Mouse (Mus musculus): ENCODE results near the gene Trhde. TPM values are rescaled to one million over a fixed set of nuclear protein-coding genes. Genes with fewer than 3 reads are reported as not detected.

Trhde gene
- polyA plus RNA-seq, 2 experiments = 2.0 to 3.3 TPM

- 68% methylated on average over 3 of the region's 3 CpGs for WGBS
- ATAC-seq (ENCODE audit: low FRiP score, low read depth) (no peak), DNase-seq (ENCODE audit: low spot score) (no peak)
- no peaks in the 10 kb centered on the region for H3K36me3 ChIP-seq (ENCODE audit: control insufficient read depth, insufficient read depth, low read length)
- H3K9ac ChIP-seq (ENCODE audit: low read depth, low read length, severe bottlenecking) = no peak overlapping the region
- no peaks in the 10 kb centered on the region for H3K9me3 ChIP-seq (ENCODE audit: control insufficient read depth, low read length)
- no peak for TF ChIP-seq POLR2A (IDR thresholded peaks at IDR 0.05; ENCODE audit: borderline replicate concordance, extremely low read depth, insufficient read depth, insufficient read length)
- no peak overlapping the region for H3K27ac ChIP-seq (replicated peaks; ENCODE audit: low read depth, low read length)
- H3K4me1 ChIP-seq (ENCODE audit: control insufficient read depth, insufficient read depth, low read length) = no peaks in the 10 kb centered on the region
- H3K27me3 ChIP-seq (ENCODE audit: control insufficient read depth, insufficient read depth, low read length) = no peaks in the 10 kb centered on the region
- H3K4me3 ChIP-seq (replicated peaks; ENCODE audit: low read length) = no peak overlapping the region
- H3K4me2 ChIP-seq (replicated peaks; ENCODE audit: low read depth, low read length, severe bottlenecking) = no peak overlapping the region
Measured at GRCm38 (mm10) chr10:114593046-114593445, 209.1 kb downstream of the Trhde start.

- 56% methylated on average over 2 of the region's 2 CpGs for WGBS
- DNase-seq (ENCODE audit: low spot score) (peak; percentile 4), ATAC-seq (ENCODE audit: low FRiP score, low read depth) (no peak)
- Histone ChIP-seq H3K9ac (ENCODE audit: low read depth, low read length, severe bottlenecking) (no peak overlapping the region), H3K4me1 (ENCODE audit: control insufficient read depth, insufficient read depth, low read length) (no peaks in the 10 kb centered on the region), H3K27ac (replicated peaks; ENCODE audit: low read depth, low read length) (no peak overlapping the region), H3K4me2 (replicated peaks; ENCODE audit: low read depth, low read length, severe bottlenecking) (no peak overlapping the region), H3K4me3 (replicated peaks; ENCODE audit: low read length) (no peak overlapping the region), H3K36me3 (ENCODE audit: control insufficient read depth, insufficient read depth, low read length) (no peaks in the 10 kb centered on the region), H3K27me3 (ENCODE audit: control insufficient read depth, insufficient read depth, low read length) (no peaks in the 10 kb centered on the region), H3K9me3 (ENCODE audit: control insufficient read depth, low read length) (no peaks in the 10 kb centered on the region)
- no peak for TF ChIP-seq POLR2A (IDR thresholded peaks at IDR 0.05; ENCODE audit: borderline replicate concordance, extremely low read depth, insufficient read depth, insufficient read length)
Measured at GRCm38 (mm10) chr10:114578926-114579325, 223.2 kb downstream of the Trhde start.

GRCm38 (mm10) chr10:114567891-114568290, 234.2 kb downstream of the Trhde start:
- ATAC-seq (ENCODE audit: low FRiP score, low read depth) (no peak), DNase-seq (ENCODE audit: low spot score) (no peak)
- H3K4me3 ChIP-seq (replicated peaks; ENCODE audit: low read length) = no peak overlapping the region
- no peaks in the 10 kb centered on the region for H3K36me3 ChIP-seq (ENCODE audit: control insufficient read depth, insufficient read depth, low read length)
- no peaks in the 10 kb centered on the region for H3K9me3 ChIP-seq (ENCODE audit: control insufficient read depth, low read length)
- 88% methylated on average over 1 of the region's 1 CpGs for WGBS
- TF ChIP-seq POLR2A (IDR thresholded peaks at IDR 0.05; ENCODE audit: borderline replicate concordance, extremely low read depth, insufficient read depth, insufficient read length) = no peak
- H3K4me1 ChIP-seq (ENCODE audit: control insufficient read depth, insufficient read depth, low read length) = no peaks in the 10 kb centered on the region
- no peak overlapping the region for H3K27ac ChIP-seq (replicated peaks; ENCODE audit: low read depth, low read length)
- H3K4me2 ChIP-seq (replicated peaks; ENCODE audit: low read depth, low read length, severe bottlenecking) = no peak overlapping the region
- H3K9ac ChIP-seq (ENCODE audit: low read depth, low read length, severe bottlenecking) = no peak overlapping the region
- H3K27me3 ChIP-seq (ENCODE audit: control insufficient read depth, insufficient read depth, low read length) = no peaks in the 10 kb centered on the region

DNA sequence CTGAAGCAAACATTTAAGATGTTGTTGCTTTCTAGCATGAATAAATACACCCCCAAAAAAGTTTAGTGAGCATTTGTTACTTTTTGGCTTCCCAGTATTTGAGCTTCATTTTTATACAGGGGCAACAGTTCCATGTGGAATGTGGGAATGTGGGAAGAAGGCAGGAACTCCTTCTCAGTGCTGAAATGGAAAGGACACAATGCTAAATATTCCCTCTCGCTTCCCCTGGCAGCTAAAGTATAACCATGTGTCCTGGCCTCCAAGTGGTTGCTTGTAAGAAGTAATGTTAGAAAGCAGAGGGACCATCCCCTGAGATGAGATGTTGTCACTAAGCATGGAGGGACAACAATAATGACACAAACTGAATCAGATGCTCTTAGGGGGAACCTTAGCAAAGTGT, 292.9 kb downstream of the Trhde start:
- ATAC-seq (ENCODE audit: low FRiP score, low read depth) = no peak
- DNase-seq (ENCODE audit: low spot score) = no peak
- WGBS = 61% methylated on average over 1 of the region's 1 CpGs
- no peaks in the 10 kb centered on the region for H3K36me3 ChIP-seq (ENCODE audit: control insufficient read depth, insufficient read depth, low read length)
- H3K27me3 ChIP-seq (ENCODE audit: control insufficient read depth, insufficient read depth, low read length) = no peaks in the 10 kb centered on the region
- H3K4me1 ChIP-seq (ENCODE audit: control insufficient read depth, insufficient read depth, low read length) = no peaks in the 10 kb centered on the region
- H3K4me2 ChIP-seq (replicated peaks; ENCODE audit: low read depth, low read length, severe bottlenecking) = no peak overlapping the region
- H3K9ac ChIP-seq (ENCODE audit: low read depth, low read length, severe bottlenecking) = no peak overlapping the region
- H3K4me3 ChIP-seq (replicated peaks; ENCODE audit: low read length) = no peak overlapping the region
- no peaks in the 10 kb centered on the region for H3K9me3 ChIP-seq (ENCODE audit: control insufficient read depth, low read length)
- no peak overlapping the region for H3K27ac ChIP-seq (replicated peaks; ENCODE audit: low read depth, low read length)
- no peak for TF ChIP-seq POLR2A (IDR thresholded peaks at IDR 0.05; ENCODE audit: borderline replicate concordance, extremely low read depth, insufficient read depth, insufficient read length)

DNA sequence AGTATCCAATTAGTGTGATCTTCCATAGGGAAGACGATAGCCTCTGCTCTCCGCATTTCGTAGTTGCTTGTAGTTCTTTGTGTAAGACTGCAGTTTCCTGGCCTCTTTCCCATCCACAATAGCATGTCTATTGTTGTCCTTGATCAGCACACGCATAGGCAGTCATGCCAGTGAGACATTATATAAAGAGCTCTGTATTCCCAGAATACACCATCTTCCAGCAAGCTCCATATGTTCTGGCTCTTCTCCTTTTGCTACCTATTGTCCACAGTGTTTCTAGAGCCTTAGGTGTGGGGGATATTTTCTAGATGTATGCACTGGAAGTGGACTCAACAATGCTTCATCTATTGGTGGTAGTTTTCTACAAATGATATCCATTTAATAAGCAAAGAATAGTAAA, 313.3 kb downstream of the Trhde start:
- TF ChIP-seq POLR2A (IDR thresholded peaks at IDR 0.05; ENCODE audit: borderline replicate concordance, extremely low read depth, insufficient read depth, insufficient read length) = no peak
- ATAC-seq (ENCODE audit: low FRiP score, low read depth) (no peak), DNase-seq (ENCODE audit: low spot score) (no peak)
- Histone ChIP-seq H3K4me3 (replicated peaks; ENCODE audit: low read length) (no peak overlapping the region), H3K4me2 (replicated peaks; ENCODE audit: low read depth, low read length, severe bottlenecking) (no peak overlapping the region), H3K27ac (replicated peaks; ENCODE audit: low read depth, low read length) (no peak overlapping the region), H3K36me3 (ENCODE audit: control insufficient read depth, insufficient read depth, low read length) (no peaks in the 10 kb centered on the region), H3K27me3 (ENCODE audit: control insufficient read depth, insufficient read depth, low read length) (no peaks in the 10 kb centered on the region), H3K9ac (ENCODE audit: low read depth, low read length, severe bottlenecking) (no peak overlapping the region), H3K4me1 (ENCODE audit: control insufficient read depth, insufficient read depth, low read length) (no peaks in the 10 kb centered on the region), H3K9me3 (ENCODE audit: control insufficient read depth, low read length) (no peaks in the 10 kb centered on the region)
- WGBS = 90% methylated on average over 4 of the region's 4 CpGs

- 69% methylated on average over 3 of the region's 3 CpGs for WGBS
Measured at GRCm38 (mm10) chr10:114455591-114455990, 346.5 kb downstream of the Trhde start.

More at GRCm38 (mm10) chr10:114455591-114455990, 346.5 kb downstream of the Trhde start:
- H3K9ac ChIP-seq (ENCODE audit: low read depth, low read length, severe bottlenecking) = no peak overlapping the region
- no peak overlapping the region for H3K27ac ChIP-seq (replicated peaks; ENCODE audit: low read depth, low read length)
- H3K4me1 ChIP-seq (ENCODE audit: control insufficient read depth, insufficient read depth, low read length) = no peaks in the 10 kb centered on the region
- H3K9me3 ChIP-seq (ENCODE audit: control insufficient read depth, low read length) = no peaks in the 10 kb centered on the region
- no peaks in the 10 kb centered on the region for H3K27me3 ChIP-seq (ENCODE audit: control insufficient read depth, insufficient read depth, low read length)
- no peak for ATAC-seq (ENCODE audit: low FRiP score, low read depth)
- no peak overlapping the region for H3K4me2 ChIP-seq (replicated peaks; ENCODE audit: low read depth, low read length, severe bottlenecking)
- DNase-seq (ENCODE audit: low spot score) = no peak
- H3K4me3 ChIP-seq (replicated peaks; ENCODE audit: low read length) = no peak overlapping the region
- H3K36me3 ChIP-seq (ENCODE audit: control insufficient read depth, insufficient read depth, low read length) = no peaks in the 10 kb centered on the region
- TF ChIP-seq POLR2A (IDR thresholded peaks at IDR 0.05; ENCODE audit: borderline replicate concordance, extremely low read depth, insufficient read depth, insufficient read length) = no peak

All from limb, embryonic 14.5 days (tissue).